Mouse (Mus musculus) forebrain, embryonic 15.5 days (tissue): ENCODE measurements around the gene Rtl6. TPM values are rescaled to one million over a fixed set of nuclear protein-coding genes. Genes with fewer than 3 reads are reported as not detected.

ENCODE experiments used
- ATAC-seq: fragments of 200-750 bp; cut with Nextera tagmentation; replicated peaks from 2 replicates; pipeline ENCODE4 v1.8.0; 2017; ENCODE audit warnings: mild to moderate bottlenecking, moderate TSS enrichment, moderate library complexity
- H3K27ac ChIP-seq: fragments of 300-500 bp; sonication (generic); replicated peaks from 2 replicates; pipeline ENCODE4 v1.5.1; 2015; ENCODE audit warnings: mild to moderate bottlenecking, inconsistent platforms
- H3K27me3 ChIP-seq: fragments of 300-500 bp; sonication (generic); 2 replicates; pipeline ENCODE4 v1.6.1; 2015; ENCODE audit warnings: inconsistent platforms
- H3K36me3 ChIP-seq: fragments of 300-500 bp; sonication (generic); 2 replicates; pipeline ENCODE4 v1.6.1; 2015; ENCODE audit warnings: mild to moderate bottlenecking, inconsistent platforms
- H3K4me1 ChIP-seq: fragments of 300-500 bp; sonication (generic); 2 replicates; pipeline ENCODE4 v1.6.1; 2015; ENCODE audit warnings: inconsistent platforms
- H3K4me2 ChIP-seq: fragments of 300-500 bp; sonication (generic); replicated peaks from 2 replicates; pipeline ENCODE4 v1.6.1; 2015; ENCODE audit warnings: mild to moderate bottlenecking, inconsistent platforms
- H3K4me3 ChIP-seq: fragments of 300-500 bp; sonication (generic); 2 replicates; pipeline ENCODE4 v1.5.1; 2015; ENCODE audit warnings: mild to moderate bottlenecking, inconsistent platforms
- H3K9ac ChIP-seq: fragments of 300-500 bp; sonication (generic); replicated peaks from 2 replicates; pipeline ENCODE4 v1.6.1; 2015; ENCODE audit warnings: mild to moderate bottlenecking, inconsistent platforms
- H3K9me3 ChIP-seq: fragments of 300-500 bp; sonication (generic); 2 replicates; pipeline ENCODE4 v1.6.1; 2016; ENCODE audit warnings: inconsistent platforms
- WGBS: fragments of 180-500 bp; shearing (Covaris S2); methylation state at CpG from one replicate; pipeline ENCODE4 v1.1.7; 2015; ENCODE audit warnings: mixed read lengths; 5-methylcytosine and 5-hydroxymethylcytosine counted together
- polyA plus RNA-seq: library from polyadenylated mRNA; unstranded; fragments of >200 nt; fragmentation: Nextera tagmentation; extraction: Ambion mirVana; gene quantifications from 2 replicates; pipeline ENCODE4 v1.2.1, GENCODE M21; 2015

The Rtl6 gene
- polyA plus RNA-seq, 1 experiment from 2014 or later, result 68.2 TPM

DNA sequence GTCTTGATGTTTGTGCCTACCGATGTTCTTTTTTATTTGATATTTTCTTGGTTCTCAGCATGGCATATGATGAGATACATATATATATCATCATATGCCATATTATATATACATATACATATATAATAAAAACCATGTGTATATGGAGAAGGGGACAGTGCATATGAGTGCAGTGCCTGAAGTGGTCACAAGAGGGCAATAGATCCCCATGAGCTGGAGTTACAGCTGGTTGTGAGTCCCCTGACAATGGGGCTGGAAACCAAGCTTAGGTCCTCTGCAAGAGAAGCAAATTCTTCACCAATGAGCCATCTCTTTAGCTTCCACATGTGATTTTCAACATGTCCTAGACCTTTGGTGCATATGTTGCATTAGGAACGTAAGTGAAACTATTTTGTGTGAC lies 21.7 kb downstream of the Rtl6 start:
- 89% methylated on average over 2 of the region's 2 CpGs for WGBS

DNA sequence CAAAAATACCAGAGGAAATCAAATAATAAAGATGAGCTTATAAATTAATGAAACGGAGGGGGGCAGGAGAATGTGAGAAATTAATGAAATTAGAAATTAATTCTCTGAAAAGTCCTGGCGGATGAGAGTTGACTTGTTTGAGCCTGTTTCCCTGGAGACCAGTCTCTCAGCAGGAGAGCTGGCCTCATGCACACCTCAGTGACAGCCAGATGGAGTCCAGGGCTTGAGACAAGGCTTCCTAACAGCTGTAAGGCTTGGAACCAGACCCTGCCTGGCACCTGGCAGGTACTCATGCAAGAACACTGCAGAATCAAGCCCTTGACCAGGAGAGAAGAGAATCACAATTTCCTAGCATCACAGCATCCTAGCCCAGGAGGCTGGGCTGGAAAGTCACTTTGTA lies 25.4 kb downstream of the Rtl6 start:
- 25% methylated on average over 2 of the region's 2 CpGs for WGBS
- no peak overlapping the region for H3K4me2 ChIP-seq
- H3K4me1 ChIP-seq, result peaks cover 26% of the 10 kb centered on the region
- H3K4me3 ChIP-seq, result no peak overlapping the region
- no peaks in the 10 kb centered on the region for H3K36me3 ChIP-seq
- no peak overlapping the region for H3K9ac ChIP-seq
- no peaks in the 10 kb centered on the region for H3K27me3 ChIP-seq
- H3K27ac ChIP-seq, result peak overlapping the region; percentile 64
- H3K9me3 ChIP-seq, result no peaks in the 10 kb centered on the region
- ATAC-seq, result peak; percentile 55; the same call in 1 of the 2 replicates

More for the DNA sequence above, 21.7 kb downstream of the Rtl6 start:
- no peak for ATAC-seq
- no peak overlapping the region for H3K4me3 ChIP-seq
- H3K27me3 ChIP-seq, result no peaks in the 10 kb centered on the region
- no peak overlapping the region for H3K27ac ChIP-seq
- H3K9me3 ChIP-seq, result no peaks in the 10 kb centered on the region
- no peak overlapping the region for H3K4me2 ChIP-seq
- peaks cover 16% of the 10 kb centered on the region for H3K4me1 ChIP-seq
- H3K36me3 ChIP-seq, result no peaks in the 10 kb centered on the region
- no peak overlapping the region for H3K9ac ChIP-seq

DNA sequence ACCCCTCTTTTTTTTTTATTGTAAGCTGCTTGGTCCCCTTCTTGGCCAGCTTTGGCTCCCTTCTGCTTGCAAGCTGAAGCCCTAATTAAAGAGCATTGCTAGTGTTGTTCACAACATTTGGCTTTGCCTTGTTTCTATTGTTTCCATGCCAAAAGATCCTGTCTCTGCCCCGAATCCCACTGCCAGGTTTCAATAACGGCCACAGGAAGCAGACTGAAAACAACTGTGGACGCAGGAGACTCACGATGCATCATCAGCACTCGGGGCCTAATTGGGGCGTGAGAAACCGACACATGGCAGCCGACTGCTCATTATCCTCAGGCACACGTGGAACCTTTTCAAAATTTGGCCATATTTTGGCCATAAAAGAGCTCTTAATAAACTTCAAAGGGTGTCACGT lies 26.1 kb downstream of the Rtl6 start:
- peak; percentile 80 for ATAC-seq
- Histone ChIP-seq H3K4me3 (no peak overlapping the region), H3K4me2 (no peak overlapping the region; the same call in 1 of the 2 replicates)

DNA sequence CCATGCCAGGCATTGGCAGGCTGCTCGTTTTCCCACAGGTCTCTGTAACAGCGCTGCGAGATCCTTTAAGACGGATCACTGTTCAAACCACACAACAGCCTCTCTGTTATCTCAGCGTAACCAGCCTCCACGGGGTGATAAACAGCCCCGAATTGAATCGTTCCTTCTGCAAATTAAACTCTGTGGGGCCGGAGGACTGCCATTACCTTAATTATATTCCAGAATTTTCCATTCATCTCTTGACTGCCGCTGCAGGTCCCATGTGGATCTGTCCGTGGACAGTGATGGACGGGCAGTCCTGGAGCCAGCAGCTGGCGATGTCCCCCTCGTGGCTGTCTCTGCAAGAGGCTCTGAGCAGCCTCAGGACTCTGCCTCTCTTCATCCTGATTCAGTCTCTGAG lies 30.7 kb downstream of the Rtl6 start:
- H3K9me3 ChIP-seq, result no peaks in the 10 kb centered on the region
- H3K4me1 ChIP-seq, result peaks cover 20% of the 10 kb centered on the region
- no peak for ATAC-seq
- H3K9ac ChIP-seq, result no peak overlapping the region
- no peaks in the 10 kb centered on the region for H3K36me3 ChIP-seq
- no peak overlapping the region for H3K4me2 ChIP-seq
- no peak overlapping the region for H3K4me3 ChIP-seq
- WGBS, result 43% methylated on average over 14 of the region's 14 CpGs
- H3K27me3 ChIP-seq, result no peaks in the 10 kb centered on the region
- H3K27ac ChIP-seq, result no peak overlapping the region

More for the DNA sequence above, 26.1 kb downstream of the Rtl6 start:
- peak overlapping the region; percentile 64 for H3K27ac ChIP-seq
- 2% methylated on average over 10 of the region's 10 CpGs for WGBS
- H3K9me3 ChIP-seq, result no peaks in the 10 kb centered on the region
- no peak overlapping the region for H3K9ac ChIP-seq
- peaks cover 26% of the 10 kb centered on the region for H3K4me1 ChIP-seq
- H3K36me3 ChIP-seq, result no peaks in the 10 kb centered on the region
- H3K27me3 ChIP-seq, result no peaks in the 10 kb centered on the region

DNA sequence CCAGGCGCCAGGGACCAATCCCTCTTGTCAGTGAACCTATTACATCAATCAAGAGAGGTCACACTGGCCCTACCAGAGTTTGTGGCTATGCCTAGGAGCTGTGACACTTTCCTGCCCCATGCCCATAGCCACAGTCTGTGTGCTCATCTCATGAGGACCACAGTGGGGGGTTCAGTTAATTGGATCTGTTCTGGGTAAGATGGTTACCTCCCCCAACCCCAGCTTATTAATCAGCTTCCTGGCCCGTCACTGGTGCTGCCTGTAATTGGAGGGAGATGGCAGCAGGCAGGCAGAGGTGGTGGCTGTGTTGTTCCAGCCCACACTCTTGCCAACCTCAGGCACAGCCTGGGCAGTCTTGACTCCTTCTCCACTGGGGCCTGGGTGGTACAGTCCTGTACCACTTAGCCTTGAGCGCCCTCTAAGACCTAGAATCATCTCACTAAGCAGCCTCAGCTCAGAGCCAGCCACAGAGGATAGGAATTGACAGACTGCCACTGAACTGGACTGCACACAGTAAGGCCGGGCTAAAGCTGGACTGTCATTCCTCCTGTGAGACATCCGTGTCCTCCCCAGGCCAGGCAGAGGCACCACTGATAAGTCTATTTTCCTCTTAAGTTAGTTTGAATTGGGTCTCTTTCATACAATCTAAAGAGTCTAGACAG lies 32.3 kb downstream of the Rtl6 start:
- no peaks in the 10 kb centered on the region for H3K9me3 ChIP-seq
- H3K27me3 ChIP-seq, result no peaks in the 10 kb centered on the region
- H3K36me3 ChIP-seq, result no peaks in the 10 kb centered on the region
- 0 out of 2 replicates have a peak, but pooled peaks have one; percentile 26 for ATAC-seq
- peaks cover 12% of the 10 kb centered on the region; the same call in 1 of the 2 replicates for H3K4me1 ChIP-seq
- H3K9ac ChIP-seq, result no peak overlapping the region
- H3K4me2 ChIP-seq, result no peak overlapping the region
- WGBS, result 45% methylated on average over 5 of the region's 5 CpGs
- H3K27ac ChIP-seq, result no peak overlapping the region
- no peak overlapping the region for H3K4me3 ChIP-seq

DNA sequence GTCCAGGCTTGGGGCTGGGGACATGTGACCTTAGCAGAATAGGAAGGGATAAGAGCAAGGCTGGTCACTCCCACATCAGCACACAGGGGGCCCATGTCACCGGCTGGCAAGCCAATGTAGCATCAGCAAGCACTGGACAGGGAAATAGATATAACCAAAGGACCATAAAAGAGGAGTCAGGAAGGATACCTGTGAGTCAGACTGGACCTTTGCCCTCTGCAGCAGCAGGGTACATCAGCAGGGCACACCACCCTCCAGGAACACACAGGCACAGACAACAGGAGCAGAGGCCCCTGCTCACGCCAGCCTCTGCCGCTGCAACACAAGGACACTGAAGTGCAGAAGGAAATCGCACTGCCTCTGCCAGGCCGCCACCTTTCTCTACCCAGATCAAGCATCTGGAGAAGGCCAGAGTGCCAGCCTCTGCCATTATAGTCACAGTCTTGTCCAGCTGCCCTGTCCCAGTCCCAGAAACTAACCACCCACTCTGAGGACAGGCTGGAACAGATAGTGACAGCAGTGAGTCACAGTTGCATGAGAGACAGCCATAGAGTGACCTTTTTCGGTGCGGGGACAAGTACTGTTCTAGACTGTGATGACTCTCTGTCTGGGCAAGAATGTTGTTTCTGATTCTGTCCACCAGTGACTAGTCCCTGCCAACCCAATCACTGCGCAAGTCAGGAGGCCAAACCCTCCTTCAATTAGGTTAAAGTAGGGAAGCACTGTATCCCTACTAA lies 34.5 kb downstream of the Rtl6 start:
- no peaks in the 10 kb centered on the region for H3K36me3 ChIP-seq
- no peaks in the 10 kb centered on the region for H3K9me3 ChIP-seq
- no peak overlapping the region for H3K4me3 ChIP-seq
- 88% methylated on average over 8 of the region's 8 CpGs for WGBS
- peaks cover 19% of the 10 kb centered on the region for H3K4me1 ChIP-seq
- H3K4me2 ChIP-seq, result no peak overlapping the region
- H3K27me3 ChIP-seq, result no peaks in the 10 kb centered on the region
- no peak overlapping the region for H3K27ac ChIP-seq
- no peak overlapping the region for H3K9ac ChIP-seq
- no peak for ATAC-seq

DNA sequence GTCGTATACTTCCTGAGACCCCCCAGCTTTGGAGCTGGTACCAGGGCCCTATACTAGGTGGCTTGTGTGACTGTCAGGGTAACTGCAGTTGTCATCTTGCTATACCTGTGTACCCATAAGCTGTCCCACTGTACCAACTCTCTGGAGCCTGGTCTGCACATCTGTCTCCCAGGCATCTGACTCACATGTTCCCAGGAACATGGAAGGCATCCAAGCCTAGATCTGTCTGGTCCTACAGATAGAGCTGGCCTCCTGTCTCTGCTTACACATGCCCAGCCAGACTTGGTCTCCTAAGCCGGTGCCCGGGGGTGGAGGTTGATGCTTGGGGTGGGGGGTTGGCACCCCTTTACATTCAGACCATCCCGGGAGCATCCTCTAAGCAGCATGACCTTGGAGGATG lies 36.1 kb downstream of the Rtl6 start:
- no peaks in the 10 kb centered on the region for H3K9me3 ChIP-seq
- ATAC-seq, result no peak
- peaks cover 16% of the 10 kb centered on the region for H3K4me1 ChIP-seq
- H3K4me3 ChIP-seq, result no peak overlapping the region
- no peaks in the 10 kb centered on the region for H3K36me3 ChIP-seq
- WGBS, result 78% methylated on average over 4 of the region's 4 CpGs
- no peak overlapping the region for H3K4me2 ChIP-seq
- H3K9ac ChIP-seq, result no peak overlapping the region
- no peak overlapping the region for H3K27ac ChIP-seq
- no peaks in the 10 kb centered on the region for H3K27me3 ChIP-seq

DNA sequence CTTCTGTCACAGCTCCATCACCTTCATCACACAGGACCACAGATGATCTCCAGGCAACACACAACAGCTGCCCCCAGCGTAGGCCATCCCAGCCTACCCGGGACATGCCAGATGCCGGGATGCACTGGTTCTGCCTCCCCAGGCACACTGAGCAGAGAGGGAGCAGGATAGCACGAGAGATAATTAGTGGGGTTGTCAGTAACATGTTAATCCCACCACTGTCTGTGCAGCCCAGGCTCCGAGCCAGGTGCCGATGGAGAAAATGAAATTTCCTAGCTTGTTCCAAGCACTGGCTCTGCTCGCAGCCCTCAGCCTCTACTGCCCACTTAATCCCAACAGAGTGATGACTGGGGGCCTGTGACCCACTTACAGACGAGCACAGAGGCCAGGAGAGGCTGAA lies 39.1 kb downstream of the Rtl6 start:
- Histone ChIP-seq H3K9ac (no peak overlapping the region), H3K4me3 (no peak overlapping the region), H3K27me3 (no peaks in the 10 kb centered on the region), H3K9me3 (no peaks in the 10 kb centered on the region), H3K36me3 (no peaks in the 10 kb centered on the region), H3K27ac (peak overlapping the region; percentile 49), H3K4me2 (no peak overlapping the region), H3K4me1 (peaks cover 16% of the 10 kb centered on the region)
- WGBS, result 27% methylated on average over 8 of the region's 8 CpGs
- ATAC-seq, result peak; percentile 29; the same call in 1 of the 2 replicates

DNA sequence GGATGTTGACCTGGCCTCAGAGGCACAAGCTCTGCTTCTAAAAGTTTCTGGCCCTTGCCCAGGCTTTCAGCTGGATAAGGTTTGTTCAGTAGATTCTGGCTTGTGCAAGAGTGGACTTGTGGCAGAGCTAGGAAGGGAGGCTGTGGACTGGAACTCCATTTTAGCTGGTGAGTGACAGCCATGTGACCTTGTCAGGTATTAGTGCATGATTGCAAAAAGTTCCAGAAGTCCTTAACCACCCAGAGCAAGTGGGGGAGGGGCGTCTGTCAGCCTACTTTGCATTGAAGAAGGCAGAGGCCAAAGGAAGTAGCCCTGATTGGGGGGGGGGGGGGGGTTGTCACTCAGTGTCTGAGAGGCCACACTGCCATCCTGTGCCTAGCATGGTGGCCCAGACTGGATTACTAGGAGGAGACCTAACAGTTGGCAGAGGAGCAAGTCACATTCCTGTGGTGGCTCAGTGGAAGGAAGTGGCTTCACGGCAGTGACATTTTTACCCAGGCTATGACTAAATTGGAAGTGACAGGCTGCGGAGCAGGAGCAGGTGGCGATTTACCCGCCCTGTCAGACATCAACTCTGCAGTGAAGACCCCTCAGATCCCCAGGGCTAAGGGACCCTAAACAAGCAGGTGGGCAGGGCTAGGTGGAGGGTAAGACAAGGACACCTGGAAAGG lies 44.9 kb downstream of the Rtl6 start:
- no peak overlapping the region for H3K9ac ChIP-seq
- H3K27ac ChIP-seq, result no peak overlapping the region
- no peaks in the 10 kb centered on the region for H3K27me3 ChIP-seq
- H3K4me3 ChIP-seq, result no peak overlapping the region
- WGBS, result 72% methylated on average over 5 of the region's 5 CpGs
- H3K9me3 ChIP-seq, result no peaks in the 10 kb centered on the region
- no peaks in the 10 kb centered on the region for H3K36me3 ChIP-seq
- H3K4me1 ChIP-seq, result peaks cover 25% of the 10 kb centered on the region
- H3K4me2 ChIP-seq, result no peak overlapping the region
- ATAC-seq, result no peak

DNA sequence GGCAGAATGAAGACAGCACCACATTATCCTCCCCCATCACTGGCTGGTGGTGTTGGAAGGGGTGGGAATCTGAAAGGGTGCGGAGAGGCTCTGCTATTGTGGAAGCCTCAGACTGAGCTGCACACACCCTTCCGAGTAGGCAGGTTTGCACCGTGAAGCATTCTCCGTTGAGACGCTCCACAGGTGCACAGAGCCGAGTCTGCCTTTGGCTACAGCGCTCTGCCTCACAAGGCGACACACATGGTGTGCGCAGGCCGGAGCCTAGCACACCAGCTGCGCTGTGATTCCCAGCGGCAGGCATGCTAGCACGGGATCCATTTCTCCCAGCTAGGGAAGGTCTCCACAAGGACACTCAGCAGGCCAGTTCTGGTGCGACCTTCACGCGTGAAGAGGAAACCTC lies 47.6 kb downstream of the Rtl6 start:
- H3K4me3 ChIP-seq, result no peak overlapping the region
- no peaks in the 10 kb centered on the region for H3K9me3 ChIP-seq
- 0 out of 2 replicates have a peak overlapping the region, but pooled peaks have one; percentile 9 for H3K27ac ChIP-seq
- ATAC-seq, result peak; percentile 29; the same call in 1 of the 2 replicates
- 49% methylated on average over 16 of the region's 16 CpGs for WGBS
- H3K36me3 ChIP-seq, result no peaks in the 10 kb centered on the region
- no peak overlapping the region for H3K9ac ChIP-seq
- H3K4me2 ChIP-seq, result no peak overlapping the region
- no peaks in the 10 kb centered on the region for H3K27me3 ChIP-seq
- H3K4me1 ChIP-seq, result peaks cover 30% of the 10 kb centered on the region

DNA sequence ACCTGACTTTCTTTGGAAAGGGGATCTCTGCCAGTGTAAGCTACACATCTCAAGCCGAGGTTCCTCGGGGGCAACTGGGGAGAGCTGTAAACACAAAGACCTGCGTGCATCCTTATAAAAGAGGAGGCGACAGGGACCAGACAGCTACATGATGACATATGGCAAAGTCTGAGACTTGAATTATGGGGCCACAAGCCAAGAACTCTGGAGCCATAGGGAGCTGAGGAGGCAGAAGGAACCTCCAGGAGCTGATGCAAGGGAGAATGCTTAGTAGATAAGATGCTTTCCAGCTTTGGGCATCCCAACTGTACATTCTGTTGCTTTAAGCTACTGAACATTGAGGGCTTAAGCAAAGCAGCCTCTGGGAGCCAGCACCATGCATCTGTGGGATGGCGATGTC lies 48.5 kb downstream of the Rtl6 start:
- WGBS, result 58% methylated on average over 5 of the region's 5 CpGs
- Histone ChIP-seq H3K4me1 (peaks cover 33% of the 10 kb centered on the region), H3K27me3 (no peaks in the 10 kb centered on the region), H3K9ac (no peak overlapping the region), H3K27ac (no peak overlapping the region), H3K4me3 (no peak overlapping the region), H3K36me3 (no peaks in the 10 kb centered on the region), H3K4me2 (no peak overlapping the region), H3K9me3 (no peaks in the 10 kb centered on the region)
- ATAC-seq, result no peak

DNA sequence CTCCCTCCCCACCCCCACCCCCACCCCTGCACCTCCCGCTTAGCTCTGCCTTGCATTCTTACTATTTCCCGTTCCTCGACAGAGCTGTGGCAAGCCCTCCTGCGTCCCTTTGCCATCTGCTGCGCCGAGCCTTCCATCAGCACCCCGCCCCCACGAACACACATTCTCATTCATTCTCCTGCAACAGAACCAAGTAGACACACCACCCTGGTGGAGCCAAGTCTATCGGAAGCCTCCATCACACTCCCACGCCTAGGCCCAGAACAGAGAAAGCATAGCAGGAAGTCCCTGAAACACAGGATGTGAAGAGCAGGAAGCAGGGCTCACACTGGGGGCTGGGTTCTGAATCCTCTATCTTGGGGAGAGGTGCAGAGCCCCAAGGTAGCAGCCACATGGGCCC lies 51.6 kb downstream of the Rtl6 start:
- Histone ChIP-seq H3K27ac (no peak overlapping the region), H3K36me3 (no peaks in the 10 kb centered on the region), H3K4me1 (peaks cover 33% of the 10 kb centered on the region), H3K9ac (no peak overlapping the region), H3K27me3 (no peaks in the 10 kb centered on the region), H3K9me3 (no peaks in the 10 kb centered on the region), H3K4me3 (no peak overlapping the region), H3K4me2 (no peak overlapping the region)
- WGBS, result 70% methylated on average over 10 of the region's 10 CpGs
- ATAC-seq, result no peak
